Mouse (Mus musculus): ENCODE data around the gene Acrbp. TPM values are rescaled to one million over a fixed set of nuclear protein-coding genes. Genes with fewer than 3 reads are reported as not detected.

Gene Acrbp
- polyA plus RNA-seq, 1 experiment = 1.4 TPM

DNA sequence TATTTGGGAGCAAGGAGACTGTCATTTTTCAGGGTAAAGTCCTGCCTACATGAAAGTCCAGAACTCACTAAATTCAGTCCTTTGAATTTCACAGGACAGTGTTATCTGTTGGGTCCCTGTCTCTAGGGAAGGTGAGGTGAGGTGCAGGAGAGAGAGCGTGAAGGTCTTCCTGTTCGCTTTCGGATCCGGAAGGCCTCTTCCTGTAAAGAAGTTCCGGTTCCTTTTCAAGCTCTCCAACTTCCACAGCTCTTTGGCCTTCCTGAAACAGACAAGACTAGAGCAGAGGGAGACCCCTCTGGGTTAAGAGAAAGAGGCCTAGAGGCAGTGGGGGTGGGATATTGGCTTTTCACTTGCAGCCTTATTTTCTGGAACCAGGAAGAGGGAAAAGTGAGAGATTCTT lies 42.9 kb downstream of the Acrbp start:
- no peaks in the 10 kb centered on the region for H3K27me3 ChIP-seq (ENCODE audit: control insufficient read depth, insufficient read depth, insufficient read length)
- TF ChIP-seq SRF (IDR thresholded peaks at IDR 0.05; ENCODE audit: control insufficient read depth, insufficient read length, low read depth) (no peak), POLR2AphosphoS2 (IDR thresholded peaks at IDR 0.05; ENCODE audit: insufficient read length, low read depth) (no peak), MYOD1 (IDR thresholded peaks at IDR 0.05; ENCODE audit: control insufficient read depth in 1 of 3, insufficient read length in 2 of 3, low read depth in 2 of 3) (no peak), MYOG (IDR thresholded peaks at IDR 0.05; ENCODE audit: control insufficient read depth in 1 of 3, insufficient read depth in 1 of 3, insufficient read length in 2 of 3, low read depth in 2 of 3) (no peak), TCF3 (IDR thresholded peaks at IDR 0.05; ENCODE audit: insufficient read length, low read depth) (no peak), USF1 (IDR thresholded peaks at IDR 0.05; ENCODE audit: low read depth) (no peak), TCF12 (IDR thresholded peaks at IDR 0.05; ENCODE audit: insufficient read depth, poor library complexity, severe bottlenecking) (no peak), MAX (IDR thresholded peaks at IDR 0.05; ENCODE audit: low read depth) (no peak), CEBPB (IDR thresholded peaks at IDR 0.05; ENCODE audit: insufficient read depth, poor library complexity, severe bottlenecking) (no peak), POLR2A (IDR thresholded peaks at IDR 0.05; ENCODE audit: insufficient read length, low read depth) (no peak), E2F4 (IDR thresholded peaks at IDR 0.05; ENCODE audit: insufficient read depth) (no peak), REST (IDR thresholded peaks at IDR 0.05; ENCODE audit: insufficient read depth, insufficient read length) (no peak)

DNA sequence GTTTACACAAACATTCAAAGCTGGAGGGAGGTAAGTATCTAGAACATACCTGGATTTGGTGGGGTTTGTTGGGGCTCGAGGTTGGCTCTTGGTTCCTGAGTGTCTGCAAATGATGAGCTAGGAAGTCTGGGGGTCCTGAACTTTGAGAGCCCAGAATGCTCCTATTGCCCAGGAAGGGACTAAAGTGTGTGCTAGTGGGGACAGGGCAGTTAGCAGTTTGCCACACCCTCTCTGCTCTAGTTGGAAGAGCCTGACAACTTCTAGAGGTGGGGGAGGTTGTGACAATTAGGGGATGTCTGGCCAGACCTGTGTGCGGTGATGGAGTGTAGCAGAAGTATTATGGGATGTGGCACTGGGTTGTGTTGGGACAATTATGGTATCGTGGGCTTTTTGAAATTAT lies 45.4 kb downstream of the Acrbp start:
- no peaks in the 10 kb centered on the region for H3K27me3 ChIP-seq (ENCODE audit: control insufficient read depth, insufficient read depth, insufficient read length)
- no peaks in the 10 kb centered on the region for H3K36me3 ChIP-seq (ENCODE audit: control insufficient read depth, insufficient read depth)
- H3K79me2 ChIP-seq (ENCODE audit: control insufficient read depth, insufficient read depth) = peaks cover 31% of the 10 kb centered on the region
- TF ChIP-seq POLR2A (IDR thresholded peaks at IDR 0.05; ENCODE audit: insufficient read length, low read depth) (no peak), E2F4 (IDR thresholded peaks at IDR 0.05; ENCODE audit: insufficient read depth) (no peak), POLR2AphosphoS2 (IDR thresholded peaks at IDR 0.05; ENCODE audit: insufficient read length, low read depth) (no peak), CEBPB (IDR thresholded peaks at IDR 0.05; ENCODE audit: insufficient read depth, poor library complexity, severe bottlenecking) (no peak)
- no peak overlapping the region for H3ac ChIP-seq (ENCODE audit: control insufficient read depth, insufficient read length)
- no peak overlapping the region for H3K4me3 ChIP-seq
- H3K4me2 ChIP-seq (ENCODE audit: low read depth) = peak overlapping the region; percentile 35

More for the DNA sequence above, 42.9 kb downstream of the Acrbp start:
- peaks cover 6% of the 10 kb centered on the region for H3K79me2 ChIP-seq (ENCODE audit: control insufficient read depth, insufficient read depth)
- no peaks in the 10 kb centered on the region for H3K36me3 ChIP-seq (ENCODE audit: control insufficient read depth, insufficient read depth)
- no peak overlapping the region for H3ac ChIP-seq (ENCODE audit: control insufficient read depth, insufficient read length)
- no peak overlapping the region for H3K4me2 ChIP-seq (ENCODE audit: low read depth)
- no peak overlapping the region for H3K4me3 ChIP-seq

DNA sequence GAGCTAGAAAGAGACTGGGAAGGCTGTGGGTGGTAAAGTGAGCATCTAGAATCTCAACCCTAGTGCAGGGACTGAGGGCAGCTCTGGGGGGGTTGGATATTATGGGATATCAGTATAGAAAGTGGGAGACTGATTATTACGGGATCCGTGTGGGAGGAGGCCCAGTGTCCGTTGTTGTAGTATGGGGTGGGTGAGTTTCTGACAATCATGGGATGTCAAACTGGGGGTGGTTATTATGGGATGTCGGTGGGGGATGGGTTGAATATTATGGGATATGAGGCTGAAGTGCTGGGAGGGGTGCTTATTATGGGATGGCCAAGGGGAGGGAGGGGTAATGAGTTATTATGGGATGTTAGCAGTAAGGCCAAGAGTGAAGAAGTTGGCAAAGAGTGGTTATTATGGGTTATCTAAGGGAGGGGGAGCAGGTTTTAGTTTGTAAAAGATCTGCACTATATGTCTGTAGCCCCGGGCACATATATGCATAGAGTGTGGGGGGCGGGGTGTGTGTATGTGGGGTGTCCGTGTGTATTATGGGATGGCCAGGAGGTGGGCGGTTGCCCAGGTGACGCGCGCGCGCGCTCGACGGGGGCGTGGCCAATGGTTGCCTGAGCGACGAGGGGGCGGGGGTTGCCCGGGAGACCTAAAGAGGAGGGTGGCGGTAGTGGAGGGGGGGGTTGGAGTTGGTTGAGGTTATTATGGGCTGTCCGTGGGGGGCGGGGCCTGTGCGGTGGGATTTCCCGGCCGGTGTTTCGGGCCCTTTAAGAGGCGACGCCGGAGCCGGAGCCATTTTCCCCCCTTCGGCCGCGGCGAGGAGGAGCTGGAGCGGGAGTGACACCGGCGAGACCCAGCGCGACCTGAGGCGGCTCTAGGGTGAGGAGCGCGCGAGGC lies 46.1 kb downstream of the Acrbp start, which contains the start of gene Chd4:
Gene Chd4 (plus strand): TSS at position 591 of the 888 bp plus-strand sequence.
- Histone ChIP-seq H3K79me2 (ENCODE audit: control insufficient read depth, insufficient read depth) (peaks cover 38% of the 10 kb centered on the region), H3K4me3 (peak within 1 kb of the TSS; percentile 100), H3K4me2 (ENCODE audit: low read depth) (peak within 1 kb of the TSS; percentile 91), H3ac (ENCODE audit: control insufficient read depth, insufficient read length) (peak within 1 kb of the TSS; percentile 90), H3K27me3 (ENCODE audit: control insufficient read depth, insufficient read depth, insufficient read length) (no peaks in the 10 kb centered on the region), H3K36me3 (ENCODE audit: control insufficient read depth, insufficient read depth) (peaks cover 5% of the 10 kb centered on the region)
- no peak for TF ChIP-seq REST (IDR thresholded peaks at IDR 0.05; ENCODE audit: insufficient read depth, insufficient read length)
- no peak for TF ChIP-seq TCF12 (IDR thresholded peaks at IDR 0.05; ENCODE audit: insufficient read depth, poor library complexity, severe bottlenecking)
- peak in 1 of 3 experiments; percentile 17 for TF ChIP-seq MYOD1 (IDR thresholded peaks at IDR 0.05; ENCODE audit: control insufficient read depth in 1 of 3, insufficient read length in 2 of 3, low read depth in 2 of 3)
- TF ChIP-seq POLR2AphosphoS2 (IDR thresholded peaks at IDR 0.05; ENCODE audit: insufficient read length, low read depth) = peak; percentile 91
- TF ChIP-seq POLR2A (IDR thresholded peaks at IDR 0.05; ENCODE audit: insufficient read length, low read depth) = peak; percentile 92
- no peak for TF ChIP-seq TCF3 (IDR thresholded peaks at IDR 0.05; ENCODE audit: insufficient read length, low read depth)
- TF ChIP-seq MAX (IDR thresholded peaks at IDR 0.05; ENCODE audit: low read depth) = no peak
- TF ChIP-seq E2F4 (IDR thresholded peaks at IDR 0.05; ENCODE audit: insufficient read depth) = no peak
- no peak for TF ChIP-seq SRF (IDR thresholded peaks at IDR 0.05; ENCODE audit: control insufficient read depth, insufficient read length, low read depth)
- no peak for TF ChIP-seq CEBPB (IDR thresholded peaks at IDR 0.05; ENCODE audit: insufficient read depth, poor library complexity, severe bottlenecking)
- no peak for TF ChIP-seq USF1 (IDR thresholded peaks at IDR 0.05; ENCODE audit: low read depth)

DNA sequence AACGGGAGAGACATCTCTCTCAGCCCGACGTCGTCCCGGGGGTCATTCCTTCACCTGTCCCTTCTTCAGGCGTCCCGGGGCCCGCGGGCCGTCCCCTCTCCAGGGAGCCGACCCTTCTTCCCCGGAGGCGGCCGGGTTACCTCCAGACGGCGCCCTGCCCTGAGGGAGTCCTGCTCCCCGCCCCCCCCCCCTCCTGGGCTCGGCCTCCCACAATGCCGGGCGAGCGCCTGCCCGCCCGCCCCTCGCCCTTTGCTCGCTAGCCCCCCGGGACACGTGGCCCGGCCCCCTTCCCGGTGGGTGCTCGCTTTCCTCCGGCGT lies 46.7 kb downstream of the Acrbp start:
- TF ChIP-seq USF1 (IDR thresholded peaks at IDR 0.05; ENCODE audit: low read depth) = no peak
- no peak for TF ChIP-seq SRF (IDR thresholded peaks at IDR 0.05; ENCODE audit: control insufficient read depth, insufficient read length, low read depth)
- no peak for TF ChIP-seq TCF12 (IDR thresholded peaks at IDR 0.05; ENCODE audit: insufficient read depth, poor library complexity, severe bottlenecking)
- TF ChIP-seq CEBPB (IDR thresholded peaks at IDR 0.05; ENCODE audit: insufficient read depth, poor library complexity, severe bottlenecking) = no peak
- TF ChIP-seq E2F4 (IDR thresholded peaks at IDR 0.05; ENCODE audit: insufficient read depth) = no peak
- no peak for TF ChIP-seq MAX (IDR thresholded peaks at IDR 0.05; ENCODE audit: low read depth)
- TF ChIP-seq MYOG (IDR thresholded peaks at IDR 0.05; ENCODE audit: control insufficient read depth in 1 of 3, insufficient read depth in 1 of 3, insufficient read length in 2 of 3, low read depth in 2 of 3) = no peak
- TF ChIP-seq MYOD1 (IDR thresholded peaks at IDR 0.05; ENCODE audit: control insufficient read depth in 1 of 3, insufficient read length in 2 of 3, low read depth in 2 of 3) = no peak
- TF ChIP-seq POLR2A (IDR thresholded peaks at IDR 0.05; ENCODE audit: insufficient read length, low read depth) = no peak
- TF ChIP-seq POLR2AphosphoS2 (IDR thresholded peaks at IDR 0.05; ENCODE audit: insufficient read length, low read depth) = no peak
- no peak for TF ChIP-seq TCF3 (IDR thresholded peaks at IDR 0.05; ENCODE audit: insufficient read length, low read depth)
- TF ChIP-seq REST (IDR thresholded peaks at IDR 0.05; ENCODE audit: insufficient read depth, insufficient read length) = no peak
- Histone ChIP-seq H3K4me2 (ENCODE audit: low read depth) (peak overlapping the region; percentile 48), H3K4me3 (peak overlapping the region; percentile 100), H3K36me3 (ENCODE audit: control insufficient read depth, insufficient read depth) (peaks cover 11% of the 10 kb centered on the region), H3K27me3 (ENCODE audit: control insufficient read depth, insufficient read depth, insufficient read length) (no peaks in the 10 kb centered on the region), H3K79me2 (ENCODE audit: control insufficient read depth, insufficient read depth) (peaks cover 44% of the 10 kb centered on the region), H3ac (ENCODE audit: control insufficient read depth, insufficient read length) (peak overlapping the region; percentile 90)

All from myocyte (in vitro differentiated cells).